1 mouse cellular context compared by ENCODE assay signal in the genomic region with DNA sequence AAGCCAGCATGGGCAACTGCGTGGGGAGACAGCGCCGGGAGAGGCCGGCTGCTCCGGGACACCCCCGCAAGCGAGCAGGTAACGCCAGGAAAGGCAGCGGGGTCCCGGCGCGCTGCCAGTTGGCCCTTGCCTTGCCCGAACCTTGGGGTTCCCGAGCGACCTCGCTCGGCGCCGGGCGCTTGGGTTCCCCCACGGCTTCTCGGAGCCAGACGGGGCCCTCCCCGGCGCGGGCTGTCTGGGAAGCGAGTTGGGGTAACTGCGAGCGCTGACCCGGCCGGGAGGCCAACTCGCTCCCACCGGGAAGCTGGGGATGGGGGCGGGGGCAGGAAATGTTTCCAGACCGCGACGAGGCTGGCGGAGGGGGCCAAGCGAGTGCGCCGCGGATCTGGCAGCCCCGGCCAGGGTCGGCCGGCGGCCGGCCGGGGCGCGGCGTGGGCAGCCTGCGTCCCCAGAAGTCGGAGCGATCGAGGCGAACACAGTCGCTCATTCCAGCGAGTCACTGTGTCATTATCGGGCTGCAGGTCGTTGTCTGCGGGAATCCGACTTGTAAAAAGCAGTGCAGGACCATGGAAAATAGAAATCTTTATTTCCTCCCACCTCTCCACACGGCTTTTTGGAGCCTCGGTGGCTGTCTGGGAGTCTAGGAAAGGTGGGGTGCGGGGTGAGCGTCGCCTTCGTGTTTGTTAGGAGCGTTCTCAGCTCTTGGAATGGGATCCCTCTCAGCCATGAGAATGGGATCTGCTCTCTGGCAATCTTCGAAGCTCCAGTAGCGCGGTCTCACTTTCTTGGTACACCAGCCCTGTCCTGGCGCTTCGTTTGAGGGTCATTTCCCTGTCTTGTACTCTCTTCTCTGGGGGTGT.
A peak's percentile ranks its signal among the peaks of the same experiment; 100 is the strongest.
TF ChIP-seq lines count a peak whose summit lies in the region.

No protein-coding gene starts in this region.

TF ChIP-seq in CH12.LX, 34 proteins besides CTCF, POLR2A, EP300 and RAD21:
- TF ChIP-seq UBTF (IDR thresholded peaks at IDR 0.05; ENCODE audit: low read depth, low read length) (peak; percentile 58; the same call in 1 of the 2 replicates), TBP (conservative IDR thresholded peaks at IDR 0.05; ENCODE audit: low read depth, low read length) (no peak)
